Mouse (Mus musculus): ENCODE measurements around the gene Ddx28.
A peak's percentile ranks its signal among the peaks of the same experiment; 100 is the strongest.

Gene Ddx28

GRCm38 (mm10) chr8:106011643-106011986, at the start of gene Ddx28:
Gene Ddx28 (minus strand): TSS chr8:106011882.
- DNase-seq = no peak

- no peak for DNase-seq
These were observed 48.8 kb upstream of the Ddx28 start for GRCm38 (mm10) chr8:106060521-106060920.

- no peak for DNase-seq
These were observed 48.1 kb upstream of the Ddx28 start for GRCm38 (mm10) chr8:106059613-106060371.

- DNase-seq = peak; percentile 97
These were observed 47.3 kb upstream of the Ddx28 start, which contains the start of gene Nfatc3 for GRCm38 (mm10) chr8:106058731-106059612. Gene Nfatc3 (plus strand): TSS chr8:106058840.

- DNase-seq = no peak
These were observed 44.8 kb upstream of the Ddx28 start for GRCm38 (mm10) chr8:106056455-106056982.

- no peak for DNase-seq
These were observed 43.4 kb upstream of the Ddx28 start for GRCm38 (mm10) chr8:106055038-106055437.

- no peak for DNase-seq
These were observed 42.6 kb upstream of the Ddx28 start for GRCm38 (mm10) chr8:106054190-106054811.

- peak; percentile 28 for DNase-seq
These were observed 40.9 kb upstream of the Ddx28 start for GRCm38 (mm10) chr8:106052510-106053089.

GRCm38 (mm10) chr8:106051068-106051467, 39.4 kb upstream of the Ddx28 start:
- no peak for DNase-seq

- DNase-seq = no peak
These were observed 38.2 kb upstream of the Ddx28 start for GRCm38 (mm10) chr8:106049840-106050239.

- DNase-seq = no peak
These were observed 36.4 kb upstream of the Ddx28 start for GRCm38 (mm10) chr8:106047854-106048630.

- DNase-seq = no peak
These were observed 35.3 kb upstream of the Ddx28 start for GRCm38 (mm10) chr8:106046872-106047559.

GRCm38 (mm10) chr8:106044151-106044550, 32.5 kb upstream of the Ddx28 start:
- peak; percentile 25 for DNase-seq

GRCm38 (mm10) chr8:106043055-106043454, 31.4 kb upstream of the Ddx28 start:
- DNase-seq = no peak

GRCm38 (mm10) chr8:106040218-106040617, 28.5 kb upstream of the Ddx28 start:
- DNase-seq = no peak

GRCm38 (mm10) chr8:106039605-106040004, 27.9 kb upstream of the Ddx28 start:
- DNase-seq = no peak

GRCm38 (mm10) chr8:106038721-106039120, 27.0 kb upstream of the Ddx28 start:
- DNase-seq = no peak

GRCm38 (mm10) chr8:106022483-106022882, 10.8 kb upstream of the Ddx28 start:
- peak; percentile 83 for DNase-seq

GRCm38 (mm10) chr8:106018039-106018438, 6.4 kb upstream of the Ddx28 start:
- DNase-seq = no peak

- no peak for DNase-seq
These were observed 5.4 kb upstream of the Ddx28 start for GRCm38 (mm10) chr8:106017130-106017529.

- DNase-seq = no peak
These were observed 4.6 kb upstream of the Ddx28 start for GRCm38 (mm10) chr8:106016284-106016683.
